Mouse (Mus musculus) frontal cortex, postnatal 14 days (tissue): ENCODE results near the gene Ddi2.
A peak's percentile ranks its signal among the peaks of the same experiment; 100 is the strongest.

Source experiments
- DNase-seq, 2 experiments: peaks; one replicate each; pipeline ENCODE4 v3.0.0; 2022; ENCODE audit warnings: low spot score in 2 of 2

Ddi2 gene

DNA sequence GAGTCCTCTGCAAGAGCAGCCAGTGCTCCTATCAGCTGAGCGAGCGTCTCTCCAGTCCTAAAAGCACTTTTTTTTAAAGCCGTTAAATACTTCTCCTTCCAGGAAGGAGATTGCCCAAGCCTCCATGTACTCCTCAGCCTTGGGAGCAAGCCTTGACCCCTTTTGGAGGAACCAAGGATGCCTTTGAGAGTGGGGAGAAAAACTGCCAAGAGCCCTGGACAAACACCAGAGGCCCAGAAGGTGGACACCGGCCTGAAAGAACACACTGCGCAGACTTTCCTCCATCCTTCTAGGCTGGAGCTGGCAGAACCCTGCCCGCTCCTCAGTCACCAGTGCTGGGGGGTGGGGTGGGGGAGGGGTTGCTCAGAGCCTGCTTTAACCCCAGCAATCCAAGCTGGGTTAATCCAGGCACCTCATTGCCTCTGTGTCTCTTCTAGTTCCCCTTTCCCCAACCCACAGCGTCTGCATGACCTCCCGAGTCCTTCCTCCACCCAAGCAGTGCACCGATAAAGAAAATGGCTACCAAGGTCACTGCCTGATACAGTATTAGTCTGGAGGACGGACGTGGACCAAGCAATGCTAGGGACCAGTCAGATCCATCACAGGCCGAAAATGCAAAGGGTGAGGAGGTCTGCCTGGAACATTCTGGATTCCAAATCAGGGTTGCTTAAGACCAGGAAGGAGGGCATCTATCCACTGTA lies 67.2 kb downstream of the Ddi2 start:
- peak in 1 of 2 experiments; percentile 42 for DNase-seq

DNA sequence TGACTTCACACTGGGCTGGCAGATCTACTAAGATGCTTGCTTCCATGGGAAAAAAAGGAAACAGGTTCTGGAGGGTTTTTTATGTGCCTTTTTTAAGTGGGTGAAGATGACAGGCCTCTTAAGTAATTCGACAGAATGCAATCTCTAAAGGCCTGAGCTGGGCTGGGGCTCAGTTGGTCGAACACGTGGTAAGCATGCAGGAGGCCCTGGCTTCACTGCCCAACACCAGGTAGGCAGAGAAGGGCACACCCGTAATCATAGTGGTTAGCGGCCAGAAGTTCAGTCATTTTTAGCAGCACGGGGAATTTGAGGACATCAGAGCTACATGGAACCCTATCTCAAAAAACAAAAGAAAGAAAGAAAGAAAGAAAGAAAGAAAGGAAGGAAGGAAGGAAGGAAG lies 68.7 kb downstream of the Ddi2 start:
- DNase-seq, result no peak

DNA sequence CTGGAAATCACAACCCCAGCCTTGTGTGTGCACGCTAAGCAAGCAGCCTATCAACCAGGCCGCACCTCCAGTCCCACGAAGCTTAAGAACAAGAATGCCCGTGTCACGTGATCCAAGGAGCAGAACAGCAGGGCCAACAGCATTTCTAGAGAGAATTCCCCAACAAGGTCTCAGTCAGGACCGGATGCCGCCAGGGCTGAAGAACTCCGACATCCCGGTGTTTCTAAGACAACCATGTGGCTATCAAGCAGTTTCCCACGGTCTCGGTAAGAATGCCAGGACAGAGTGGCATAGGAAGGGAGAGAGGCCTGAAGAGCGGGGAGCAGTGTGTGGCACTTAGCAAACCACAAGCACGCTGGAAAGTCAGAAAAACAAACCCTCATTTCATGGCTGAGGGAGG lies 69.4 kb downstream of the Ddi2 start:
- no peak for DNase-seq

DNA sequence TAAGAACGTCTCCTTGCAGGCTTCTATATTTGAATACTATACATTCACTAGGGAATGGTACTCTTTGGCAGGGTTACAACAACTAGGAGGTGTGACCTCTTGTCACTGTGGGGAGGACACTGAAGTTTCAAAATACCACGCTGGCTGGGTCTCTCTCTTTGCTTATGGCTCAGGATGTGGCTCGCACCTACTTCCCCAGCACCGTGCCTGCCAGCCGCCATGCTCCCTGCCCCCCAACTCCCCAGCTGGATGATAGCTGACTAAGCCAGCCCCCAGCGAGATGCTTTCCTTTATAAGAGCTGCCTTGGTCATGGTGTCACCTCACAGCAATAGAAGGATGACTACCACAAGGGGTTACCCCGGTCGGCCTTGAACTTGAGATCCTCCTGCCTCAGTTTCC lies 70.2 kb downstream of the Ddi2 start:
- no peak for DNase-seq

DNA sequence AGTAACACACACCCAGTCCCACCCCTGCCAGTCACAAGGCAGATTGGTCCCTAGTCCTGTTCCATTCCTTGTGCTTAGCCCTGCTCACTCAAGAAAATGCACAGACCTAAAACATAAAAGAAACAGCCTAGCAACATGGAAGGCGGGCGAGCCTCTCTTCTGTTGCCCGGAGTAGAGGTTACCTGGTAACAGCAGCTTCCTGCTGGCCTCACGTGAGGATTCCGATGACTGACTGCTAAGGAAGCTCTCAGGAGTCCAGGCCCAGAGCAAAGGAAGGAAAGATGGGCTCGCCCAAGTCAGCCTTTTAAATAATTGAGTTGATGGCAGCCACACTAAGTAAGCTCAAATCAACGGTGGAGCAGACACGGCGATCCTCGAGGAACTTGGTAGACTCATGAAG lies 71.3 kb downstream of the Ddi2 start:
- no peak for DNase-seq

DNA sequence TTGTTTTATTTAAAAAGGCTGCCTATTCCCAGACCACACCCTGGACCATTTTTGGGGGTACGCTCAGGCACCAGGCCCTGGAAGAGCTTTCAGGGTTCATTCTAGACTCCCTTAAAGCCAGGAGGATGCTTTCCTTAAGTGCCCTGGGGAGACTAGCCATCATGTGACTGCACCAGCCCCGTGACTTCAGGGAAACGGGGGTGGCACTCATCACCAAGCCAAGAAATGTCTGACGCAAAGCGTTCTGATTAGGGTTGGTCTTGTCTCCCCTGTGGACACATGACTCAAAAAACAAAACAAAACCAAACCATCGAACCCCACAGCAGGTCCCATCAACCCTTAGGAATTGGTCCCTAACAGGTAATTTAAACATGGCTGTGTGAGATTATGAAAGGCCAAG lies 71.9 kb downstream of the Ddi2 start:
- no peak for DNase-seq

DNA sequence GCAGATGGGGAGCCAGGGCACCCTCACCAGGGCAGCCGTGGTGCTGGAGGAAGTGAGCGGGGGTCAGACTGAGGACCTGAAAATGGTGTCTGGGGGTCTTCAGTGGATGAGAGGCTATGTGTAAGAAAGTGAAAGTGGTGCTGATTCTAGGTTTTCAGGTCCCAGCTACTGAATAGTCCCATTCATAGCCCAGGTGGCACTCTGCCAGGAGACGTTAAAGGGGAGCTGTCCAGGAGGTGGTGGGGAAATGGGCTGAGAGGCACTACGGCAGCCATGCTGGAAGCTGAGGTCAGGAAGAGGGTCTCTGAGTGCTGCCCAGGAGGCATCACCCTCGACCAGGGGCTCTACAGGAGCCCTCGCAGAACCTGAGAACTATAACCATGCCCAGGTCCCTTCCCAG lies 74.0 kb downstream of the Ddi2 start:
- peak in 1 of 2 experiments; percentile 29 for DNase-seq

DNA sequence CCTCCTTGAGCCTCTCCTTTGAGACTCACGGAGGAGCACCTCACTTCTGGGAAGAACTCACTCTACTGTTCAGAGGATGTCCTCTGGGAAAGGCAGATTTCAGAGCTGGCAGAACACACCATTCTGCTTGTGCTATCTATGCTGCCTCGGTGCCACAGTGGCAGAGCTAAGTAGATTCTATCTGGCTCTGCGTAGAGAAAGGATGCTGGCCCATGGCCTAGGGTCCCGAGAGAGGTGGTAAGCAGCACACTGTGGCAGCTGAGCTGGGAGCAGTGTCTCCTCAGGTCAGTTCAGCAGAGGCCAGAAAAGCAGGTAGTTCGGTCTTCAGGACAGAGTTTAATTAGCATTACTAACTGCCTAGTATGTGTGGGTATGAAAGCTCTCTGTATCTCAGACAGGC lies 75.0 kb downstream of the Ddi2 start:
- no peak for DNase-seq

DNA sequence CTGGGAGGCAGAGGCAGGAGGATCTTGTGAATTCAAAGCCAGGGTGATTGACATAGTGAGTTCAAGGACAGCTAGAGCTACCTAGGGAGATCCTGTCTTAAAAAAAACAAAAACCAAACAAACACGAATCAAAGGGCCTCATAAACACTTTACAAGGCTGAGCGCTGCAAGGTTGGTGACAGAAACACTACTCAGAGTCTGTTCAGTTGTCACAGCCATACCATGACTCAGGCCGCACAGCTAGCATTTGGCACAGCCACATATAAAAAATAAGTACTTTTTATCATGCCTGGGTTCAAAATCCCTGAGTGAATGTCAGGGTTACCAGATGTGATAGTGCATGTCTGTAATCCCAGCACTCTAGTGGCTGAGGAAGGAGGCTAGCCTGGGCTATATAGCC lies 76.0 kb downstream of the Ddi2 start:
- DNase-seq, result no peak

DNA sequence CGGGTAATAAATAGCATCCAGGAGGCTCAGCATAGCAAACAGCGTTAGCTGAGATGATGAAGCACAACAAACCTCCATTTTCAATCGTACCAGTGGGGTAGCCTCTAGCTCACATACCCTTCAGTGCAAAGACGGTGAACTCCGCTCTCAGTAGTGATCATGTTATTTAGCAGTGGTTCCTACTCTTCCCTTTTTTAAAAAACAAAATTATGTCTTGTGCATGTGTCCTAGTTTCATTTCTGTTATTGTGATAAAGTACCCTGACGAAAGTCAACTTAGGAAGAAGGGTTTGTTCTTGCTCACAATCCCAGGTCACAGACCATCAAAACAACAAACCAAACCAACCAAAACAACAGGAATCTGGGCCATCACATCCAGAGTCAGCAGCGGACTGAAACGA lies 77.2 kb downstream of the Ddi2 start:
- no peak for DNase-seq

DNA sequence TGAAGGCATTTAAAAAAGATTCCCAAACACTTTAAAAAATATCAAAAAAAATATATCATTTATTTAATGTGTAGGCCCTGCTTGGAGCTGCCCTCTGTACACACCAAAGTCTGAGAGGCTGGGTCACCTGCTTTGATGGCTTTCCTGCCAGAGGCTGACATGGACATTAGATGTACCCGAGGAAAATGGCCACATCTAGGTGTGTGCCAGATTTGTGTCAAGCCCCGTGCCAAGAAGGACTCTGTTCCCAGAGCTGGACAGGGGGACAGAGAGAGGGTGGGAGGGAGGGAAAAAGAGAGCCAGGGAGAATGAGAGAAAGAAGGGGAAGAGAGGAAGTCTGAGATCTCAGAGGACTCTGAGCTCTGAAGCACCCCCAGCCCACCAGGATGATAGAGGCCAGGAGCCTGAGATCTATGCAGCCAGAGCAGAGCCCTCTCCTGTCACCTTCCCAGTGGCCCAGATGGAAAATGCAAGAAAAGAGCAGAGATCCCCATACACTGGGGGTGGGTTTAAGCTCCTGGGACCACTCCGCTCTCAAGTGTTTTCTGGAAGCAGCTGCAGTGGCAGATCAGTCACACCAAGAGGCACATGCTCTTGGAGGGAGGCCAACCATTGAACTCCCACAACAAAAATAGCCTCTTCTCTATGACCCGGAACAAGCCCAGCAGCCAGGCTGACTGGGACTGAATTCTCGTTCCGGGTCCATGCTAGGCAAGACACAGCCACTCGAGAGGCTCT lies 79.9 kb downstream of the Ddi2 start:
- peak in 1 of 2 experiments; percentile 46 for DNase-seq

DNA sequence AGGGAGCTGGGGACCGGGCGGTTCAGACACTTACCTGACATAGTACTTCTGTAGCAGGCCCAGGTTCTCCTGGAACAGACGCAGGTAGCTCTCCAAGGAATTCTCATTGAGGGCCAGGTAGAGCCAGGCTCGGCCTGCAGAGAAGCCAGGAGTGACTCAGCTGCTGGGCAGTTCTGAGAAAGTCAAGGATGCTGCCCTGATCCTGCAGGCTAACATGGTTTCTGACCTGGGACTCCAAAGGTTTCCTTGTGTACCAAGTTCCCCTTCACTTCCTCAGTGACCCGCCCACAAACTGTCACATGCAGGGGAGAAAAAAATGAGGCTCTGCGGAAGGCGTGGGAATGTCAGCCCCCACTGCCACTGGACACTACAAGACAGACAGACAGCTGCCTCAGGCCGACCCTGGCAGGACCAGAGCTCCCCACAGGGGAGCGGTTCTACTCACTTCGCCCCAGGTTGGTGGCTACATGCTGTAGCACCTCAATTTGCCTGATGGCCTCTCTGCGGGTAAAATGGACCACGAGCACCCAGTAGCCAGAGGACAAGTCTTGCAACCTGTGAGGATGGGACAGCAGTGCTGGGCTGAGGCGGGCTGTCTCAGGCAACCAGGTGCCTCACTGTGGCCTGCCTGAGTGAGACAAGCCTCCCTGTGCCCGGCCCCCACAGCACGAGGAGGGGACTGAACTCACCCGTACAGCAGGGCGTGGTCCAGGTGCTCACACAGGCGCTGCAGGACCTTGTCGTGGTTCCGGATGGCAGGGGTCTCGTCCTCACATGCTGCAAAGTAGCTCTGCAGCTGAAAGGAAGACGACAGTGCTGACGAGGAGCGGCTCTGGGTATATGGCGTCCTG lies 81.0 kb downstream of the Ddi2 start:
- DNase-seq, result no peak

DNA sequence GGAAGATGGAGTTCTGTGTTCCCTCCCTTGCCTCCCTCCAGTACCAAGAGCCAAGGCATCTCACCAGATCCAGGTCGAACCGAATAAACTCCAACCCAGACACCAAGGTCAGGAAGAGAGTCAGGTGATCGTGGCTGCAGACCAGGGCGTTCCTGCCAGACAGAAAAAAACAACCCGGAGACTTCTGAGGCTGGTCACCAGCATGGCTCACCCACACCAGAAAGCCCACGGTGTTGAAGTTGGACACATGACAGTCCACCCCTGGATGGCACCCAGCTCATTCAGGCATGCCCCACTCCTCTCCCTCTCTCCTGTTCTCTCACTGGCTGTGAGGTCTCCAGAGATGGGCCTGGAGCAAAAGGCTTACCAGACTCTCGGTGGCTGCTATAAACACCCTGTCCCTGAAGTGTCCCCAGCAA lies 81.9 kb downstream of the Ddi2 start:
- DNase-seq, result no peak

DNA sequence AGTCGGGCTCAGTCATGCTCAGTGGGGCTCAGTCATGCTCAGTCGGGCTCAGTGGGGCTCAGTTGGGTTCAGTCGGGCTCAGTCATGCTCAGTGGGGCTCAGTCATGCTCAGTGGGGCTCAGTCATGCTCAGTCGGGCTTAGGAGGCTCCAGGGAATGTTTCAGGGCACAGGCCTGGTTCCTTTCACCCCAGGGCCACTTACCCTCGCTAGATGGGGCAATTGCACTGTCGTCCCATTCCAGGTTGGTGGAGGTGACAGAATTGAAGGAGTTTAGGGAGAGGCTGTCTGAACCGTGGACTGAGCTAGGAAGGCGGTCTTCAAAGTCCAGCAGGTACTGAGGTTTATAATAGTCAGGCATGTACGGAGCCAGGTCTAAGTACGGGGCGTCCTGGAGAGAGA lies 83.7 kb downstream of the Ddi2 start:
- DNase-seq, result no peak

DNA sequence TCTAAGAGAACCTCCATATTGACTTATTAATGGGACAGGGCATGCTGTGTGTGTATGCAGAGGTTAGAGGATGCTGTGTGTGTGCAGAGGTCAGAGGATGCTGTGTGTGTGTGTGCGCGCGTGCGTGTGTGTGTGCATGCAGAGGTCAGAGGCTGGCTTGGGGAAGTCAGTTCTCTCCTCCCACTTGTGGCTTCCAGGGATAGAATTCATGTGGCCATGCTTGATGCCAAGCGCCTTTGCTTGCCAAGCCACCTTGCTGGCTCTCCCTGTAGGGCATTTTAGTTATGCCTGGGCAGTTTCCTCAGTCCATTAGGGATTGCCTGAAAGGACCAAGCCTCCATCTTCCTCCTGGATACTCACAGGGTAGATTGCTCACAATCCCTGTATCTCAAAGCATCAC lies 86.5 kb downstream of the Ddi2 start:
- no peak for DNase-seq

DNA sequence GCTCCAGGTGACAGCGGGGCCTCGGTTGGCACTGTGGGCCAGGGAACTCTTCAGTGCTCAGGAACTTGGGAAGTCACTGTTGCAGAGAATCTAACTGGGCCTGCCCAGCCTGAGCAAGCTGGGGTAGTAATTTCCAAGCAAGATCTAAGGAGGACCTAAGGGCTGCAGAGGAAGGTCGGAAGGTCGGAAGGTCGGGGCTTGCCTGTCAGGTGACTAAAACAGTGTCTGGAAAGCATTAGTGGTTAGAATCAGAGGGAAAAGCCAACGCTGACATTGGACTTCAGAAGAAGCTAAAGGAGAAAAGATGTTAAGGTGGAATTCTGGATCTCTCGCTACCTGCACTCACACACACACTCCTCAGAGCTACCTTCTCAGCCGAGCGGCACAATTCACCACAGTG lies 87.2 kb downstream of the Ddi2 start:
- DNase-seq, result no peak

DNA sequence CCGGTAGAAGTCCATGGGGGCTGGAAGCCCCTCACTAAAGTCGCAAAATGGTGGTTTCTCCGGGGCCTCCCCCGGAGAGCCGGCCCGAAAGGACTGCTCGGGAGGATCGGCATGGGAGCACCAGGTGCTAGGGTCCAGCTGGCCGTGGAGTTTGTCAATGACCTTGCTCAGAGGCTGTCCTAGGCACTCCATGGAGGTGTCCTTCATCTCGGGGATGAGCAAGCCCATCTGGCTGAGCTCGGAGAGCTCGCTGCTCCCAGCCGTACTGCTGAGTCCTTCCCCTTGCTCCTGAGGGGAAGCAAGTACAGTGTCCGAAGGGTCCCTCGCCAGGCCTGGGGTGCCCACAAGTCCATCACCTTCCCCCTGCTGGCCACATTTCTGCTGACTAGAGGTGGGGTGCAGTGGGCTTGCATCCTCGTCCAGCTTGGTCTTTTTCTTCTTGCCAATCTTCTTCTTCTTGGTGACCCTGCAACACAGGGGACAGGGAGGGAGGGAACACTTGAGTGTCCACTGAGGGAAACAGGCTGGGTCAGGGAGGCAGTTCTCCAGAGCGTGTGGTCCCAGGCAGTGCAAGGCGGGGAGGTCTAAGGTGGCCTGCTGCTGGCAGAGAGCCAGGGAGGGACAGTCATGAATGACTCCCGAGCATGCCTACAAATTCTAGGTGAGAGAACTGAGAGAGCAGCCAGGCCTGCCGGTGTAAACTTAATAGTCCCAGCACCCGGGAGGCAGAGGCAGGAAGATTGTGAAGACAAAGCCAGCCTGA lies 90.9 kb downstream of the Ddi2 start:
- no peak for DNase-seq

DNA sequence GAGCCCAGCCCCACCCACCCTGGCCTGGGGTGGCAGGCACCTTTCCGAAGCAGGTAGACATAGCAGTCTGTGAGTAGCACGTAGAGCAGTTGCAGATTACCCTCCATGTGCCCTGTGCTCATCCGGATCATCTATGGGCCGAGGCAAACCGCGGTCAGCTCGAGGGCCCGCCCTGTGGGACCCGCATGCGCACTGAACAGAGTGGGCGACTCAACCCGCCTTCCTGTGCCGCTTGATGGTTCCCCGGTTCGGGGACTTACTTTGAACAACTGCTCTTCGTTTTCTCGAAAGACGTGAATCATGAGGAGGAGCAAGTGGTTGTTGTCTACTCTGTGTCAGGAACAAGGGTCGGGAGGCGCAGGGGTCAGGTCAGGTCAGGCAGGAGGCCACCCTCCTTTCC lies 92.0 kb downstream of the Ddi2 start:
- no peak for DNase-seq

DNA sequence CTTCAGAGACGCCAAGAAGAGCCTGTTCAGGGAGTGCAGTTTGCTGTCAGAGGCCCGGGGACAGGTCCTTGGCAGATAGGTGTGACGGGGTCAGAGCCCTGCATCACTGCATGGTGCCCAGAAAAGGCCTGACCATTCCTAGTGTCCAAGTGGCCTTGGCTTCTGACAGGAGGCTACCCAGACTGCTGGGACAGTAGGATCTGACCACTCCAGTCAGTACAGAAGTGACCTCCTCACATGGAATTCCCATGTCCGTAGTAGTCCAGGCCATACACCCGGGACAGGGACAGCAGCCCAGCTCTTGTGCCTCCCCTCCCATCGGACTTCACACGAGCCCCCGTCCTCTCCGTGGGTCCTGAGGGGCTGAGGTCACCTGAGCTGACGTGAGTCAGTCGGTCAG lies 93.2 kb downstream of the Ddi2 start:
- no peak for DNase-seq

DNA sequence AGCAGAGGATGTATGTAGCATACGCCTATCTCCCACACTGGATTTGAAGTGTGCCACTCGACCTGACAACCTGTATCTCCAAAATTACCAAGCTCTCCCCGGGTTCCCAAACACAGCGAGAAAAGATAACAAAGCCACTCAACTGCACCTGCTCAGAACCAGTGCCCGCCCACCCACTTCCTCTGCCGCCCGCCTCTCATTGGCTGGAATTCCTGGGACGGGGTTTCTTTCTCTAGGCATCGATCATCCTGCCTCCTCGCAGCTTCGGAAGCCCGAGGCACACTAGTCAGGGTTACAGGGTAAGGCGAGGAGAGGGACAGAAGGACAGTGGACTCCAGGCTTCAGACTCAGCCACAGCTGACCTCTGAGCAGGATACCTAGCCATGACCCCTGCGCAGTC lies 94.6 kb downstream of the Ddi2 start:
- no peak for DNase-seq
